ENCODE assay signal across 9 mouse cellular contexts in the genomic region with DNA sequence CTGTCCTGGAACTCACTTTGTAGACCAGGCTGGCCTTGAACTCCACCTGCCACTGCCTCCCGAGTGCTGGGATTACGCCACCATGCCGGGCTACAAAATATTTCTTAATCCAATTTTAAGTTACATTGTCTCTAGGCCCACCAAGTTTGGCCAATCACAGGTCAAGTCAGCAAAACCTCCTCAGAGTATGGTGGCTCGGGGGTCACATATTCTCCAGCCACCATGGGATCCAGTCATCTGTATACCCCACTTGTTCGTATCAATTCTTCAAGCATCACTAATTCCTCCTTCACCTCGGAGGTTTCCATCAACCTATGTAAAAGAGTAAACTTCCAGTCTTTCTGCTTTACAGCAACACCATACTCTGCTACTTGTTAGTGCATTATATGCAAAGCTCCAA. TPM values are rescaled to one million over a fixed set of nuclear protein-coding genes. Genes with fewer than 3 reads are reported as not detected.
A peak's percentile ranks its signal among the peaks of the same experiment; 100 is the strongest.
DNase-seq lines count a peak whose midpoint lies in the region; ATAC-seq lines count a peak whose summit lies in the region.
"Had no signal": no experiment of that assay in that cellular context is flagged by ENCODE, and none has a peak within 500 bp of the region (broad histone marks: within the 10 kb centered on the region; RNA-seq: fewer than 3 reads in every experiment).

No protein-coding gene starts in this region.

- no peak overlapping the region for H3K27ac ChIP-seq in heart, embryonic 11.5 days (ENCODE audit: low read depth, low read length)
- H3K27ac ChIP-seq in neural tube, embryonic 12.5 days, result no peak overlapping the region
- H3K27ac ChIP-seq in limb, embryonic 13.5 days, result no peak overlapping the region
- H3K27ac ChIP-seq in stomach, embryonic 15.5 days, result no peak overlapping the region

- DNase-seq in heart, postnatal 25 days (ENCODE audit: low spot score), result no peak
- no peak for DNase-seq in neural tube, embryonic 10.5 days (ENCODE audit: extremely low spot score, low spot score)
- DNase-seq in adrenal gland, adult 18-20 months (ENCODE audit: low spot score in 2 of 2), result no peak
- DNase-seq: layer of hippocampus, postnatal 36 days had no signal

- 95% methylated on average over 6 of the region's 6 CpGs for WGBS in heart, embryonic 11.5 days (ENCODE audit: insufficient replicate concordance)
- whole genome bisulfite sequencing in neural tube, embryonic 12.5 days, result 95% methylated on average over 6 of the region's 6 CpGs
- WGBS in limb, embryonic 13.5 days, result 97% methylated on average over 6 of the region's 6 CpGs
- WGBS in stomach, embryonic 15.5 days, result 93% methylated on average over 6 of the region's 6 CpGs

- no peaks in the 10 kb centered on the region for H3K27me3 ChIP-seq in heart, embryonic 11.5 days (ENCODE audit: control insufficient read depth, insufficient read depth, low read length)
- no peaks in the 10 kb centered on the region for H3K27me3 ChIP-seq in neural tube, embryonic 12.5 days (replicated peaks)
- H3K27me3 ChIP-seq in limb, embryonic 13.5 days, result no peaks in the 10 kb centered on the region
- no peaks in the 10 kb centered on the region for H3K27me3 ChIP-seq in stomach, embryonic 15.5 days (replicated peaks)

- H3K36me3 ChIP-seq in heart, embryonic 11.5 days (ENCODE audit: control insufficient read depth, insufficient read depth, low read length), result no peaks in the 10 kb centered on the region
- peaks cover 10% of the 10 kb centered on the region for H3K36me3 ChIP-seq in neural tube, embryonic 12.5 days
- peaks cover 15% of the 10 kb centered on the region for H3K36me3 ChIP-seq in limb, embryonic 13.5 days
- peaks cover 5% of the 10 kb centered on the region; the same call in 1 of the 2 replicates for H3K36me3 ChIP-seq in stomach, embryonic 15.5 days

- peak overlapping the region; percentile 75; the same call in 1 of the 2 replicates for H3K4me3 ChIP-seq in heart, embryonic 11.5 days (ENCODE audit: low read depth, low read length)
- H3K4me3 ChIP-seq in neural tube, embryonic 12.5 days, result no peak overlapping the region
- H3K4me3 ChIP-seq in limb, embryonic 13.5 days, result peak overlapping the region; percentile 88
- no peak overlapping the region for H3K4me3 ChIP-seq in stomach, embryonic 15.5 days (replicated peaks)

- H3K9ac ChIP-seq in heart, embryonic 11.5 days (ENCODE audit: low read depth, low read length), result no peak overlapping the region
- H3K9ac ChIP-seq in neural tube, embryonic 12.5 days, result no peak overlapping the region
- no peak overlapping the region for H3K9ac ChIP-seq in limb, embryonic 13.5 days
- no peak overlapping the region for H3K9ac ChIP-seq in stomach, embryonic 15.5 days

- no peaks in the 10 kb centered on the region for H3K9me3 ChIP-seq in heart, embryonic 11.5 days (replicated peaks; ENCODE audit: control insufficient read depth, low read length)
- H3K9me3 ChIP-seq in neural tube, embryonic 12.5 days, result no peaks in the 10 kb centered on the region
- no peaks in the 10 kb centered on the region for H3K9me3 ChIP-seq in limb, embryonic 13.5 days
- H3K9me3 ChIP-seq in stomach, embryonic 15.5 days, result no peaks in the 10 kb centered on the region

- intact Hi-C loops in heart, postnatal 25 days (cut with DNase I), result no loop called here

- peak overlapping the region; percentile 61 for H3K4me2 ChIP-seq in heart, embryonic 11.5 days
- H3K4me2 ChIP-seq in neural tube, embryonic 12.5 days (replicated peaks), result peak overlapping the region; percentile 60; the same call in 1 of the 2 replicates
- H3K4me2 ChIP-seq in limb, embryonic 13.5 days (replicated peaks), result peak overlapping the region; percentile 68
- peak overlapping the region; percentile 68 for H3K4me2 ChIP-seq in stomach, embryonic 15.5 days

- no peak for ATAC-seq in heart, embryonic 11.5 days (replicated peaks; ENCODE audit: insufficient number of reproducible peaks, low FRiP score, low TSS enrichment)
- ATAC-seq in neural tube, embryonic 12.5 days (ENCODE audit: low FRiP score, low read depth), result no peak
- ATAC-seq in limb, embryonic 13.5 days (ENCODE audit: low FRiP score, low read depth), result no peak
- no peak for ATAC-seq in stomach, embryonic 15.5 days (ENCODE audit: insufficient read depth, low FRiP score, low read depth)
- no peak for ATAC-seq in megakaryocyte-erythroid progenitor cell, adult 5-6 weeks (replicated peaks; ENCODE audit: low FRiP score, low TSS enrichment, poor library complexity, severe bottlenecking)

- H3K4me1 ChIP-seq in heart, embryonic 11.5 days (ENCODE audit: control insufficient read depth, insufficient read depth, low read length), result 0 out of 2 replicates have a peak, but pooled peaks cover 3% of the 10 kb centered on the region
- H3K4me1 ChIP-seq in neural tube, embryonic 12.5 days, result peaks cover 15% of the 10 kb centered on the region; the same call in 1 of the 2 replicates
- H3K4me1 ChIP-seq in limb, embryonic 13.5 days, result peaks cover 23% of the 10 kb centered on the region
- H3K4me1 ChIP-seq in stomach, embryonic 15.5 days, result no peaks in the 10 kb centered on the region

RNA-seq across cellular contexts. Expression of gene Arl14ep, which starts 1.4 kb away (rescaled TPM):
- 29.4 and 31.1 TPM in 2 replicates for polyA plus RNA-seq in heart, embryonic 11.5 days (2014; fragmentation: Nextera tagmentation; extraction: Ambion mirVana)
- total RNA-seq in heart, postnatal 25 days (2021), result 10 to 100 TPM; 10.4 to 11.0 TPM
- polyA plus RNA-seq in neural tube, embryonic 12.5 days (2016; fragmentation: Nextera tagmentation; extraction: Ambion mirVana), result 51.0 and 51.5 TPM in 2 replicates
- 63.6 and 63.9 TPM in 2 replicates for polyA plus RNA-seq in limb, embryonic 13.5 days (2015; fragmentation: Nextera tagmentation; extraction: Ambion mirVana)
- polyA plus RNA-seq in stomach, embryonic 15.5 days (2015; fragmentation: Nextera tagmentation; extraction: Ambion mirVana), result 33.2 and 36.3 TPM in 2 replicates
- 15.4 and 20.1 TPM in 2 replicates for total RNA-seq in megakaryocyte-erythroid progenitor cell, adult 5-6 weeks (2014; fragmentation: Nextera tagmentation)
- 24.9 and 31.2 TPM in 2 replicates for total RNA-seq in megakaryocyte-erythroid progenitor cell, adult 5-6 weeks (2017)
- 10 to 100 TPM; 26.2 to 29.3 TPM for total RNA-seq in adrenal gland, adult 18-20 months (2021)

Comparison
In these comparisons a context has a peak if more than half of its experiments do, and no peak if none do; other contexts are left out.
1. H3K4me3 ChIP-seq: peak in heart, embryonic 11.5 days (single experiment) and limb, embryonic 13.5 days (single experiment); none in neural tube, embryonic 12.5 days (single experiment) and stomach, embryonic 15.5 days (single experiment).
2. Peak in every context shown above with its lines, with median percentiles within 50 percentile points of each other: H3K4me2 ChIP-seq.